Mouse (Mus musculus) G1E (cell line): ENCODE results near the gene Cyp2c70.
"Not testable (repeated sequence)": the region's sequence is repeated elsewhere in the genome, so short reads cannot be mapped to it uniquely, and the experiment has no call there.

Source experiments
- CTCF ChIP-seq: IDR thresholded peaks from 2 replicates; pipeline ENCODE4 v1.5.1; 2012; ENCODE audit warnings: low read depth, low read length, inconsistent platforms, mixed read lengths
- GATA1 ChIP-seq: IDR thresholded peaks from 2 replicates; pipeline ENCODE4 v1.6.1; 2012; ENCODE audit warnings: borderline replicate concordance, low read length, inconsistent platforms, mixed read lengths
- GATA2 ChIP-seq: IDR thresholded peaks from 2 replicates; pipeline ENCODE4 v1.6.1; 2012; ENCODE audit warnings: low read depth, low read length, inconsistent platforms, borderline replicate concordance
- TAL1 ChIP-seq: conservative IDR thresholded peaks from 2 replicates; pipeline ENCODE4 v1.6.1; 2012; ENCODE audit warnings: low read depth, low read length, inconsistent platforms, mixed read lengths

DNA sequence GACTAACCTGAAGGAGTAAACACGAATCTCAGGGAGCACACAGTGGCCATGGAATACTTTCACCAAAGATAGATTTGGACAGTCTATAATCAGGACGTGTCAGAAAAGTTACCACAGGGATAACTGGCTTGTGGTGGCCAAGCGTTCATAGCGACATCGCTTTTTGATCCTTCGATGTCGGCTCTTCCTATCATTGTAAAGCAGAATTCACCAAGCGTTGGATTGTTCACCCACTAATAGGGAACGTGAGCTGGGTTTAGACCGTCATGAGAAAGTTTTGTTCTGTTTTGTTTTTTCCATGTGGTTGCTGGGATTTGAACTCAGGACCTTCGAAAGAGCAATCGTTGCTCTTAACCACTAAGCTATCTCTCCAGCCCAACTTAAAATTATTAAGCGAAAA lies 67.5 kb downstream of the Cyp2c70 start:
- TF ChIP-seq CTCF, GATA1, TAL1, GATA2: not testable (repeated sequence)
